Mouse (Mus musculus) gastrocnemius, adult 2 months (tissue): Measurements from ENCODE around the gene Slc45a1. TPM values are rescaled to one million over a fixed set of nuclear protein-coding genes. Genes with fewer than 3 reads are reported as not detected.

Experiments
- DNase-seq: peaks from one replicate; pipeline ENCODE4 v3.0.0; 2022
- H3K27ac ChIP-seq: fragments of 200-600 bp; 2 replicates; pipeline ENCODE4 v1.8.1; 2022; ENCODE audit warnings: mild to moderate bottlenecking
- H3K4me3 ChIP-seq: fragments of 200-600 bp; 2 replicates; pipeline ENCODE4 v1.8.1; 2022; ENCODE audit warnings: mild to moderate bottlenecking, moderate library complexity
- CTCF ChIP-seq: fragments of 200-600 bp; IDR thresholded peaks from 2 replicates; pipeline ENCODE4 v1.8.1; 2022; ENCODE audit warnings: antibody characterized with exemption, mild to moderate bottlenecking, moderate library complexity
- intact Hi-C: fragments of 180-260 bp; cut with DNase I; formaldehyde crosslinking; loops from one replicate; pipeline ENCODE4 v1.15.1; 2025
- long read RNA-seq, 2 experiments: library from polyadenylated mRNA; stranded (forward); transcript quantifications; one replicate each; pipeline ENCODE4 v2.0.0; 2021
- total RNA-seq, 2 experiments: library from RNA; stranded (reverse); gene quantifications; 2 replicates each; pipeline ENCODE4 v1.2.3; 2021

Gene Slc45a1
- not detected for total RNA-seq
- long read RNA-seq, experiment 1: 0 reads
- long read RNA-seq, experiment 2: 0 reads

GRCm38 (mm10) chr4:150651390-150652277 lies at the start of gene Slc45a1:
Slc45a1 (minus strand) TSS chr4:150652174.
- no peak within 1 kb of the TSS for H3K27ac ChIP-seq
- no peak for DNase-seq
- no peak for TF ChIP-seq CTCF
- no peak within 1 kb of the TSS for H3K4me3 ChIP-seq
- intact Hi-C loops: no loop called here

DNA sequence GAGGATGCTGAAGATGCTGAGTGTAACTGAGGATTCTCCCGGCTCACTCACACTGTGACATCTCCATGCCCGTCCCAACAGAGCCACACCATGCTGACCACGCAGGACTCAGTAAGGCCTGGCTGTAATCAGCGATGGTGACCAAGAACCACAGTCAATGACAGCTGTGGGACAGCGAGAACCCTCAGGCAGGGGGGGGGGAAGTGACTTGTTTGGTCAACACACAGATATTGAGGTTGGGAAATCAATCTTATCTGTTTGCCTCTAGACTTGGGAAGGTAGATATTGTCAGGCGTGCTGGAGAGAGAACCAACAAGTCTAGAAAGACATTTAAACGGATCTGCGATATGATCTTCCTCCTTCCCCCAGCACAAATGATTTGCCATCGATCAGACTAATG lies 48.9 kb upstream of the Slc45a1 start:
- Histone ChIP-seq H3K27ac (no peak overlapping the region), H3K4me3 (no peak overlapping the region)
- no peak for DNase-seq
- intact Hi-C loops: no loop called here
- TF ChIP-seq CTCF: no peak

- Histone ChIP-seq H3K4me3 (no peak overlapping the region), H3K27ac (no peak overlapping the region)
- intact Hi-C loops: no loop called here
- no peak for DNase-seq
- no peak for TF ChIP-seq CTCF
These were observed 42.6 kb upstream of the Slc45a1 start for GRCm38 (mm10) chr4:150694434-150695108.

DNA sequence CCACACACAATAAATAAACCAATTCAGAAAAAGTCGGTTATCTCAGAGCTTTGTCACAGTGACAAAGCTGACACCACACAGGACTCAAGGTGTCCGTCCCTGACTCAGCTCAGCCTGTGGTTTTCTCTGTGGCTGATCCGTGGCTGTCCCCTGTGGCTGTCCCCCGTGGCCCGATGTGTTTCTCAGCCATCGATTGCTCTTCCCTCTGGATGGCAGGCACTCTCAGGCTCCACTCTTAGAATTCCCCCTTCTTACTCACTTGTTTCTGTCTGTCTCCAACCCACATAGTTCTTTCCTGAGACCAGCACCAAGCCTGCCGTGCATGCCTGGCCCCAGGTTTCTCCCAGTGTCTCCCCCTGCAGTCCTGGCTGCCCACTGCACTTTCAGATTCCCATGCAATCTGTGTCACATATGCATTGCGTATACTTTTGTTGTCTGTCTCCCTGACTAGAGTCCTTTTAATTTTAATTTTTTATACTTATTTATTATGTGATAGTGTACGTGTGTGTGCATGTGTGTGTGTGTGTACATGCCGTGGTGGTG lies 41.0 kb upstream of the Slc45a1 start:
- DNase-seq: no peak
- no peak overlapping the region for H3K27ac ChIP-seq
- peak; percentile 15; the same call in 1 of the 2 replicates for TF ChIP-seq CTCF
- intact Hi-C loops: no loop called here
- no peak overlapping the region for H3K4me3 ChIP-seq

GRCm38 (mm10) chr4:150690759-150691158 lies 38.8 kb upstream of the Slc45a1 start:
- DNase-seq: peak; percentile 72
- intact Hi-C loops: no loop called here
- Histone ChIP-seq H3K4me3 (no peak overlapping the region), H3K27ac (no peak overlapping the region)
- TF ChIP-seq CTCF: peak; percentile 57

DNA sequence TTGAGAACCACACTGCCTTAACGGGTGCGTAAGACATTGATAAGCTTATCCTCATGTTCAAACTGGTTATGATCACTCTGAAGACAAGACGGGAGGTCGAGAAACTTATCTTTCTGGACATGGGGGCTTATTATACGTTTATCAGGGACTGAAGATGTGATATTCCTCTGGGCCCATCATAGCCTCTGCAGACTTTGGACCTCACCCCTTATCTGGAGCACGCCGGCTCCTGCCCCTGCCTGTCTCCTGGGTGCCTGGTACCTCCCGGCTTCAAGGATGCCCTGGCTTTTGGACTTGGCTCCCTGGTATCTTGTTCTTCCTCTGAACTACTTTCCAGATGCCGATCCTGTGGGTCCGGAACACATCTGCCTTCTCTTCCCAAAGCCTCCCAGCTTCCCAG lies 37.6 kb upstream of the Slc45a1 start:
- DNase-seq: no peak
- TF ChIP-seq CTCF: no peak
- intact Hi-C loops: no loop called here
- H3K27ac ChIP-seq: no peak overlapping the region
- no peak overlapping the region for H3K4me3 ChIP-seq

DNA sequence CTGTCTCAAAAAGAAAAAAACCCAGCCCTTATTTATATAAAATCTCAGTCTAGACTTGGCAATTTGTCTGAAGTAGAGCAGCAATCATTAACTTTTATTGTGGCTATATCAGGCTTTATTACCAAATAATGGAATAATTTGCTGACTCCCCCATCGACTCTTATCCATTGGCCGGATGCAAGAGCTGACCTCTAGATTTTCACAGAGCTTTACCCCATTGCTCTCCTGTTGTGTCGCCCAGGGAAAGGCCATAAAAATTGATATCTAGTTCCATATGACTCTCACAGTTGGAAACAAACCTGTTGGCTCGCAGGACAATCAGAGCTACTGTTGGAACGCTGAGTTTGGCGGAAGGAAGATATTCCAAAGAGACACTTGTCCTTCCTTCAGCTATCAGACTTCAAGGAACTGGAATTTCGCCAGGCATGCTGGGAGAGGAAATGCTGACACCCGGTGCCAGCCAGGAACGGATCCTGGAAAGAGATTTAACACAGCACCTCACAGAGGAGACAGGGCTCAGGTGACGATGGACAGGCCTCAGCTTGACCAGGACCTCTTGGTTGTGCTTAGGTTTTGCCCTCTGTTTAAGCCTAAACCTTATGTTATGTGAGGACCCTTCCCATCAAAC lies 35.3 kb upstream of the Slc45a1 start:
- no peak overlapping the region for H3K4me3 ChIP-seq
- intact Hi-C loops: no loop called here
- peak; percentile 61 for DNase-seq
- no peak overlapping the region for H3K27ac ChIP-seq
- TF ChIP-seq CTCF: no peak

GRCm38 (mm10) chr4:150686538-150686937 lies 34.6 kb upstream of the Slc45a1 start:
- intact Hi-C loops: no loop called here
- Histone ChIP-seq H3K27ac (no peak overlapping the region), H3K4me3 (no peak overlapping the region)
- DNase-seq: no peak
- no peak for TF ChIP-seq CTCF

DNA sequence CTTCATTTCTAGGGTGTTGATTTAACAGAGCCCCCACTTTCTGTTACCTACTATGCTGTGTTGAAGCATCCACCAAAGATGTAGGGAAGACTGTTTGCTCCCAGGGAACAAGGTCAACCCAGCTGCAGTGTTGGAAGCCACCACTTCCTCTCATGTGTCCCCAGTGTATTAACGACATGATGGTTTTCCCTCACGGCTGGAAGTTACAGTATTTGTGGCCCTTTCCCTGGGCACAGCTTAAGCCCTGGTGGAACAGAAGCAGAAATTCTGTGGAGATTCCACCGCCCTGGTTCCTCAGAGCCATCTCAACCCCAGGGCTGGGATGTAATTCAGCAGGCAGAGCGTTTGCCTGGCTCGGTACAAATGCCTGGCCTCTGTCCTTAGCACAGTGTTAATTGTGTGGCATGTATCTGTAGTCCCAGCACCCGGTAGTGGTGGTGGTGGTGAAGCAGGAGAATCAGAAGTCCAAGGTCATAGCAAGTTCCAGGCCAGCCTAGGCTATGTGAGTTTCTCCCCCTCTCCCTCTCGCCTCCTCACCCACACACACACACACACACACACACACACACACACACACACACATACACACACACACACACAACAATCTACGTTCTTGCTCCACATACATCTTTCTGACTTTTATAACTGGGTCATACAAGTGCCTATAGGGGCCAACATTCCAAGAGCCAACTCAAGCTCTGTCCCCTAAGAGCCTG lies 34.0 kb upstream of the Slc45a1 start:
- intact Hi-C loops: no loop called here
- no peak for TF ChIP-seq CTCF
- no peak for DNase-seq
- Histone ChIP-seq H3K4me3 (no peak overlapping the region), H3K27ac (peak overlapping the region; percentile 12)

GRCm38 (mm10) chr4:150685043-150685777 lies 33.2 kb upstream of the Slc45a1 start:
- peak overlapping the region; percentile 12 for H3K27ac ChIP-seq
- intact Hi-C loops: no loop called here
- DNase-seq: no peak
- no peak for TF ChIP-seq CTCF
- no peak overlapping the region for H3K4me3 ChIP-seq

- no peak for TF ChIP-seq CTCF
- Histone ChIP-seq H3K27ac (no peak overlapping the region), H3K4me3 (no peak overlapping the region)
- DNase-seq: no peak
- intact Hi-C loops: no loop called here
These were observed 28.4 kb upstream of the Slc45a1 start for GRCm38 (mm10) chr4:150680373-150680772.
